Mouse (Mus musculus): Measurements from ENCODE around the gene Mbtps1. TPM values are rescaled to one million over a fixed set of nuclear protein-coding genes. Genes with fewer than 3 reads are reported as not detected.

Gene Mbtps1
- polyA plus RNA-seq, 1 experiment from 2014 or later = 82.5 TPM

GRCm38 (mm10) chr8:119568251-119568650 lies 9.7 kb upstream of the Mbtps1 start:
- WGBS = 86% methylated on average over 9 of the region's 9 CpGs
- no peak for ATAC-seq

DNA sequence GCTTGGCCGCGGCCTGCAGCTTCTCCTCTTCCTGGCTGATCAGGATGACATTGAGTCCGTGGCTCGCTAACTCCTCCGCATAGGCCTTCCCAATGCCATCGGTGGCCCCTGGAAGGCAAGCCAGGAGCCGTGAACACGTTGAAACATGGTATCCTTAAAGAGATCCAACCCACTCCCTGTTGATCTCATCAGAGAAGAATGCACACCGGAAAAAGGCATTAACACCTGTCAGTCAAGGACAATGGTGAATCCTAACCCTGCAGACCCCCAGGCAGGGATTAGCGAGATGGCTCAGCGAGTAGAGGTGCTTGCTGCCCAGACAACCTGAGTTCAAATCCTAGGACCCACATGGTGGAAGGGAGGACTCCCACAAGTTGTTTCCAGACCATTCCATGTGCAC lies 7.8 kb upstream of the Mbtps1 start:
- 78% methylated on average over 11 of the region's 11 CpGs for whole genome bisulfite sequencing
- H3K4me2 ChIP-seq (ENCODE audit: low read depth, low read length) = no peak overlapping the region
- H3K9ac ChIP-seq (ENCODE audit: low read depth, low read length) = no peak overlapping the region
- no peaks in the 10 kb centered on the region for H3K9me3 ChIP-seq (ENCODE audit: control insufficient read depth, low read length)
- H3K27me3 ChIP-seq (replicated peaks; ENCODE audit: control insufficient read depth, insufficient read depth, low read length) = no peaks in the 10 kb centered on the region
- peaks cover 10% of the 10 kb centered on the region; the same call in 1 of the 2 replicates for H3K36me3 ChIP-seq (ENCODE audit: control insufficient read depth, insufficient read depth, low read length)
- no peaks in the 10 kb centered on the region for H3K4me1 ChIP-seq (ENCODE audit: control insufficient read depth, insufficient read depth, low read length)
- H3K4me3 ChIP-seq (ENCODE audit: low read length) = no peak overlapping the region
- ATAC-seq = no peak
- H3K27ac ChIP-seq (ENCODE audit: low read length) = no peak overlapping the region

More at GRCm38 (mm10) chr8:119568251-119568650, 9.7 kb upstream of the Mbtps1 start:
- Histone ChIP-seq H3K27ac (ENCODE audit: low read length) (no peak overlapping the region), H3K9me3 (ENCODE audit: control insufficient read depth, low read length) (no peaks in the 10 kb centered on the region), H3K4me3 (ENCODE audit: low read length) (no peak overlapping the region), H3K4me1 (ENCODE audit: control insufficient read depth, insufficient read depth, low read length) (0 out of 2 replicates have a peak, but pooled peaks cover 2% of the 10 kb centered on the region), H3K4me2 (ENCODE audit: low read depth, low read length) (no peak overlapping the region), H3K9ac (ENCODE audit: low read depth, low read length) (no peak overlapping the region), H3K36me3 (ENCODE audit: control insufficient read depth, insufficient read depth, low read length) (peaks cover 10% of the 10 kb centered on the region; the same call in 1 of the 2 replicates), H3K27me3 (replicated peaks; ENCODE audit: control insufficient read depth, insufficient read depth, low read length) (no peaks in the 10 kb centered on the region)

DNA sequence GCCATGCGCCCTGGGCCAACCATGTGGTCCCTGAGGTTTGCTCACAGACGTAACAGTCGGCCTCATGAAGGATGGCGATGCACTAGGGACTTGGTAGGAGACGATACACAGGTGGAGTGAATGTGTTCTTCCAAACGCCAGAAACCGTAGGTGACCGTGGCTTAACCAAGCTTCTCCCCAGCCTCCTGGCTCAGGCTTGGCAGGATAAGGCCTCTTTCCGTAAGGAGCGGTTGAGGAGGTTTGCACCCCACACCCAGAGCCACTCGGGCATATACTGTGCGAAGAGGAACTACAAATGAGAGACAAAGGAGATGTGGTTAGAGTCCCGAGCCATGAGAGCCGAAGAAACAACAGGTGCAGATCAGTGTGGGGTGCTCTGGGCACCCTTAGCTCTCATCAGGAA lies 5.3 kb upstream of the Mbtps1 start:
- peaks cover 10% of the 10 kb centered on the region; the same call in 1 of the 2 replicates for H3K36me3 ChIP-seq (ENCODE audit: control insufficient read depth, insufficient read depth, low read length)

GRCm38 (mm10) chr8:119559402-119559720 lies 826 bp upstream of the Mbtps1 start:
- Histone ChIP-seq H3K4me3 (ENCODE audit: low read length) (peak overlapping the region; percentile 77), H3K27ac (ENCODE audit: low read length) (peak overlapping the region; percentile 62; the same call in 1 of the 2 replicates)

More for the DNA sequence above, 5.3 kb upstream of the Mbtps1 start:
- Histone ChIP-seq H3K27ac (ENCODE audit: low read length) (no peak overlapping the region), H3K4me3 (ENCODE audit: low read length) (no peak overlapping the region), H3K27me3 (replicated peaks; ENCODE audit: control insufficient read depth, insufficient read depth, low read length) (no peaks in the 10 kb centered on the region), H3K9me3 (ENCODE audit: control insufficient read depth, low read length) (no peaks in the 10 kb centered on the region), H3K4me1 (ENCODE audit: control insufficient read depth, insufficient read depth, low read length) (no peaks in the 10 kb centered on the region; the same call in 1 of the 2 replicates), H3K9ac (ENCODE audit: low read depth, low read length) (no peak overlapping the region), H3K4me2 (ENCODE audit: low read depth, low read length) (no peak overlapping the region)
- 88% methylated on average over 14 of the region's 14 CpGs for WGBS
- ATAC-seq = no peak

DNA sequence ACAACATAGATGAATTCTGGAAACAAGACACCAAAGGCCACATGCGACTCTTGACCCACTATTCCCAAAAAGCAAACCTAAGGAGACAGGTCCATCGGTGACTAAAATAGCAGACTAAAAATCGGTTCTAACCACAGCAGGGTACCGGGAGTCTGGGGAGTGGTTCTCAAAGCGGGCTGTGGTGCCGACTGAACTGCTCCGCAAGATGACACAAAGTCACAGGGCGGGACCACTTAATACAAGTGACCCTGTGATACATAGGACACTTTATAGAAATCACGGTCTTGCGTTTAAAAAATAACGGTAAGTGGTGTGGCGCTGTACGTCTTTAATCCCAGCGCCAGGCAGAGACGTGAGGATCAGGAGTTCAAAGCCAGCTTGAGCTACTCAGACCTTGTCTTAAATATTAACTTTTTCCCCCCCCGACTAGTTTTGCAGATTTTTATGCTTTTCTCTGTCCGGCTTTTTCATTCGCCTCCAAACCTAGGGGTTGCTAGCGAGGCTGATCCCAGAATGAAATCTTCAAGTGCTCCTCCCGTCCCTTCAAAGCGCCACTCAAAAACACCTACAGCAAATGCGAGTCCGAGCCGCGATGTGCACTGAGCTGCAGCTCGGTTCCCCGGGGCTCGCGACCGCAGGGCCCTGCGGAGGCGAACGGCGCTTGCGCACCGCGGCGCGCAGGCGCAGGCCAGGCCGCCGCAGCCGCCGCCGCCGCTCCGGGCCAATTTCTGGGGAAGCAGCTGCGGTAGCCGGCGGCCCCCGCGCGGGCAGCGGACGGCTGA lies 523 bp downstream of the Mbtps1 start:
- Histone ChIP-seq H3K27me3 (replicated peaks; ENCODE audit: control insufficient read depth, insufficient read depth, low read length) (no peaks in the 10 kb centered on the region), H3K9ac (ENCODE audit: low read depth, low read length) (peak overlapping the region; percentile 90), H3K4me1 (ENCODE audit: control insufficient read depth, insufficient read depth, low read length) (peaks cover 27% of the 10 kb centered on the region), H3K9me3 (ENCODE audit: control insufficient read depth, low read length) (no peaks in the 10 kb centered on the region), H3K36me3 (ENCODE audit: control insufficient read depth, insufficient read depth, low read length) (no peaks in the 10 kb centered on the region), H3K4me3 (ENCODE audit: low read length) (peak overlapping the region; percentile 77), H3K27ac (ENCODE audit: low read length) (peak overlapping the region; percentile 89), H3K4me2 (ENCODE audit: low read depth, low read length) (peak overlapping the region; percentile 78)
- ATAC-seq = peak; percentile 93
- under 1% methylated on average over 55 of the region's 55 CpGs for WGBS

More at GRCm38 (mm10) chr8:119559402-119559720, 826 bp upstream of the Mbtps1 start:
- 90% methylated on average over 6 of the region's 6 CpGs for WGBS
- ATAC-seq = no peak
- no peaks in the 10 kb centered on the region for H3K9me3 ChIP-seq (ENCODE audit: control insufficient read depth, low read length)
- H3K9ac ChIP-seq (ENCODE audit: low read depth, low read length) = peak overlapping the region; percentile 68
- peak overlapping the region; percentile 65 for H3K4me2 ChIP-seq (ENCODE audit: low read depth, low read length)
- H3K27me3 ChIP-seq (replicated peaks; ENCODE audit: control insufficient read depth, insufficient read depth, low read length) = no peaks in the 10 kb centered on the region
- H3K36me3 ChIP-seq (ENCODE audit: control insufficient read depth, insufficient read depth, low read length) = no peaks in the 10 kb centered on the region
- peaks cover 18% of the 10 kb centered on the region for H3K4me1 ChIP-seq (ENCODE audit: control insufficient read depth, insufficient read depth, low read length)

DNA sequence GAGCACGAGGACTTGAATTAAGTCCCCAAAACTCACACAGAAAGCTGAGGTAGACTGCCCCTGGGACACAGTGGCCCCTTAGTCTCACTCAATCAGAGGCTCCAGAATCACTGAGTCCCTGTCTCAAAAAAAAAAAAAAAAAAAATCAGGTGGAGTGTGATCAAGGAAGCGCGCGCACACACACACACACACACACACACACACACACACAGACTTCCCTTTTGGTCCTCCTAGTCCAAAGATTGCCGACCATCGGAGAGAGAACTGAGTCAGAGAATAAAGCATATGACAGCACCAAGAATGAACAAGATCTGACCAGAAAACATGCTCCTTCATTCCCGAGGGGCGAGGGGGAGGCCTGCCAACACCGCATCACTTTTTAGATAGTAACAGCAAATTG lies 1.4 kb downstream of the Mbtps1 start:
- Histone ChIP-seq H3K4me1 (ENCODE audit: control insufficient read depth, insufficient read depth, low read length) (peaks cover 35% of the 10 kb centered on the region), H3K9ac (ENCODE audit: low read depth, low read length) (peak overlapping the region; percentile 90), H3K27ac (ENCODE audit: low read length) (no peak overlapping the region; the same call in 1 of the 2 replicates), H3K27me3 (replicated peaks; ENCODE audit: control insufficient read depth, insufficient read depth, low read length) (no peaks in the 10 kb centered on the region), H3K9me3 (ENCODE audit: control insufficient read depth, low read length) (no peaks in the 10 kb centered on the region), H3K4me3 (ENCODE audit: low read length) (peak overlapping the region; percentile 77), H3K36me3 (ENCODE audit: control insufficient read depth, insufficient read depth, low read length) (no peaks in the 10 kb centered on the region), H3K4me2 (ENCODE audit: low read depth, low read length) (peak overlapping the region; percentile 78)
- ATAC-seq = no peak
- 71% methylated on average over 9 of the region's 9 CpGs for WGBS

DNA sequence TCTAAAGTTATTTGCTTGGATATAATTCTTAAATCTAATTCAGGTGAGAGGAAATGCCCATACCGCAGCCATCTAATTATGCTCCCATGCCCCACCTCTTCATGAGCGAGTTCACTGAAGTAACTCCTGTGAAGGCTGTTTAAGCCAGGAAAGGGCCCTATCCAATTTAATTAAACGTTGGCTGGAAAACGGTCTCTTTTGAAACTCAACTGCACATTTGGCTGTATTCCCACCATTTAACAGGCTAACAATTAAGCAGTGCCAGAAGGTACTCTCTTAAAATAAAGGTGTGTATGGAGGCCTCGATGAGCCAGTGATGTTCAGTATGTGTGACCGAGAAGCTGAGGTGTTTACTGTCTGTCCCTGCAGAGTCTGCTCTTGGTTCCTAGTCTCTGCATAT lies 2.7 kb downstream of the Mbtps1 start:
- no peak for ATAC-seq
- Histone ChIP-seq H3K9ac (ENCODE audit: low read depth, low read length) (no peak overlapping the region), H3K4me2 (ENCODE audit: low read depth, low read length) (no peak overlapping the region), H3K4me3 (ENCODE audit: low read length) (no peak overlapping the region), H3K27ac (ENCODE audit: low read length) (no peak overlapping the region), H3K36me3 (ENCODE audit: control insufficient read depth, insufficient read depth, low read length) (no peaks in the 10 kb centered on the region), H3K27me3 (replicated peaks; ENCODE audit: control insufficient read depth, insufficient read depth, low read length) (no peaks in the 10 kb centered on the region), H3K9me3 (ENCODE audit: control insufficient read depth, low read length) (no peaks in the 10 kb centered on the region), H3K4me1 (ENCODE audit: control insufficient read depth, insufficient read depth, low read length) (peaks cover 45% of the 10 kb centered on the region)
- WGBS = 84% methylated on average over 6 of the region's 6 CpGs

DNA sequence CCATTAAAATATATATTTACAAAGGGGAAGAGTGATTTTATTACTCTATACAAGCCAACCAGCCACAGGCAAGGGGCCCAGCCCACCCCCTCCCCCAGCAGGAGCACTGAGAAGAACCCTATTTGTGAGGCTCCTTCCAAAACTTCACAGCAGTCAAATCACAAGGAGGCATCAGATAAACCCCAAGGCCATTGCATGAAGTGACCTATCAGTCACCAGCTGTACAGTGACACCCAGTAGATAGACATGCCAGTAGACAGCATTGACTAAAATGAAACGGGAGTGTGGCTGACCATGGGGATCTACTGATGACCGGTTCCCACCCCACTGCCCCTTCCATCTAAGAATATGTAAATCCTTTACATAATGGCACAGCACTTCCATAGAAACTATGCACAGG lies 5.6 kb downstream of the Mbtps1 start:
- no peak overlapping the region for H3K4me3 ChIP-seq (ENCODE audit: low read length)
- no peak overlapping the region for H3K9ac ChIP-seq (ENCODE audit: low read depth, low read length)
- no peaks in the 10 kb centered on the region for H3K27me3 ChIP-seq (replicated peaks; ENCODE audit: control insufficient read depth, insufficient read depth, low read length)
- no peaks in the 10 kb centered on the region for H3K36me3 ChIP-seq (ENCODE audit: control insufficient read depth, insufficient read depth, low read length)
- H3K27ac ChIP-seq (ENCODE audit: low read length) = no peak overlapping the region
- no peak for ATAC-seq
- peaks cover 45% of the 10 kb centered on the region for H3K4me1 ChIP-seq (ENCODE audit: control insufficient read depth, insufficient read depth, low read length)
- no peak overlapping the region for H3K4me2 ChIP-seq (ENCODE audit: low read depth, low read length)
- H3K9me3 ChIP-seq (ENCODE audit: control insufficient read depth, low read length) = no peaks in the 10 kb centered on the region
- WGBS = 76% methylated on average over 2 of the region's 2 CpGs

GRCm38 (mm10) chr8:119548560-119549113 lies 9.9 kb downstream of the Mbtps1 start:
- Histone ChIP-seq H3K9me3 (ENCODE audit: control insufficient read depth, low read length) (no peaks in the 10 kb centered on the region), H3K4me3 (ENCODE audit: low read length) (no peak overlapping the region), H3K4me1 (ENCODE audit: control insufficient read depth, insufficient read depth, low read length) (peaks cover 20% of the 10 kb centered on the region), H3K9ac (ENCODE audit: low read depth, low read length) (no peak overlapping the region), H3K36me3 (ENCODE audit: control insufficient read depth, insufficient read depth, low read length) (peaks cover 14% of the 10 kb centered on the region), H3K4me2 (ENCODE audit: low read depth, low read length) (no peak overlapping the region), H3K27ac (ENCODE audit: low read length) (no peak overlapping the region), H3K27me3 (replicated peaks; ENCODE audit: control insufficient read depth, insufficient read depth, low read length) (no peaks in the 10 kb centered on the region)
- no peak for ATAC-seq
- 69% methylated on average over 7 of the region's 7 CpGs for WGBS
